Mouse (Mus musculus) forebrain, embryonic 14.5 days (tissue): ENCODE results near the gene Atrn. TPM values are rescaled to one million over a fixed set of nuclear protein-coding genes. Genes with fewer than 3 reads are reported as not detected.

Experiments used
- ATAC-seq: fragments of 200-750 bp; cut with Nextera tagmentation; 2 replicates; pipeline ENCODE4 v1.8.0; 2017; ENCODE audit warnings: mild to moderate bottlenecking, moderate library complexity
- DNase-seq: peaks from one replicate; pipeline ENCODE4 v3.0.0-alpha.2; 2015; ENCODE audit warnings: low spot score
- H3K27ac ChIP-seq: fragments of 300-500 bp; sonication (generic); 2 replicates; pipeline ENCODE4 v1.5.1; 2014; ENCODE audit warnings: low read depth, mild to moderate bottlenecking, control low read depth, low read length, moderate library complexity
- H3K27me3 ChIP-seq: fragments of 300-500 bp; sonication (generic); replicated peaks from 2 replicates; pipeline ENCODE4 v1.6.1; 2014; ENCODE audit warnings: low read length, control low read depth, mixed read lengths; ENCODE audit not compliant: control insufficient read depth, insufficient read depth
- H3K36me3 ChIP-seq: fragments of 300-500 bp; sonication (generic); 2 replicates; pipeline ENCODE4 v1.6.1; 2014; ENCODE audit warnings: low read length, control low read depth; ENCODE audit not compliant: control insufficient read depth, insufficient read depth
- H3K4me1 ChIP-seq: fragments of 300-500 bp; sonication (generic); 2 replicates; pipeline ENCODE4 v1.6.1; 2014; ENCODE audit warnings: antibody characterized with exemption, low read length, control low read depth; ENCODE audit not compliant: control insufficient read depth, insufficient read depth
- H3K4me2 ChIP-seq: fragments of 300-500 bp; sonication (generic); 2 replicates; pipeline ENCODE4 v1.6.1; 2014; ENCODE audit warnings: mild to moderate bottlenecking, control low read depth, low read length
- H3K4me3 ChIP-seq: fragments of 300-500 bp; sonication (generic); 2 replicates; pipeline ENCODE4 v1.5.1; 2014; ENCODE audit warnings: low read depth, low read length, control low read depth
- H3K9ac ChIP-seq: fragments of 300-500 bp; sonication (generic); 2 replicates; pipeline ENCODE4 v1.6.1; 2014; ENCODE audit warnings: mild to moderate bottlenecking, low read length, control low read depth, moderate library complexity
- H3K9me3 ChIP-seq: fragments of 300-500 bp; sonication (generic); replicated peaks from 2 replicates; pipeline ENCODE4 v1.6.1; 2016; ENCODE audit warnings: low read length, control low read depth, mixed read lengths; ENCODE audit not compliant: control insufficient read depth
- whole genome bisulfite sequencing: fragments of 180-500 bp; shearing (Covaris S2); extraction: QIAGEN DNeasy Blood & Tissue Kit; methylation state at CpG from one replicate; pipeline ENCODE4 v1.1.7; 2014; 5-methylcytosine and 5-hydroxymethylcytosine counted together
- polyA plus RNA-seq: library from polyadenylated mRNA; unstranded; fragments of >200 nt; fragmentation: Nextera tagmentation; extraction: Ambion mirVana; gene quantifications from 2 replicates; pipeline ENCODE4 v1.2.1, GENCODE M21; 2014

Atrn gene
- polyA plus RNA-seq, 1 experiment from 2014 or later = 11.3 TPM

- under 1% methylated on average over 45 of the region's 45 CpGs for WGBS
- H3K27ac ChIP-seq = no peak overlapping the region
- H3K4me1 ChIP-seq = peaks cover 3% of the 10 kb centered on the region; the same call in 1 of the 2 replicates
- H3K4me2 ChIP-seq = peak overlapping the region; percentile 45
- peak overlapping the region; percentile 36 for H3K9ac ChIP-seq
- peak; percentile 24 for DNase-seq
- H3K4me3 ChIP-seq = peak overlapping the region; percentile 20
- no peak for ATAC-seq
- H3K9me3 ChIP-seq = no peaks in the 10 kb centered on the region
- H3K36me3 ChIP-seq = no peaks in the 10 kb centered on the region
- H3K27me3 ChIP-seq = peaks cover 40% of the 10 kb centered on the region
Measured at GRCm38 (mm10) chr2:131053851-131054645, 147.8 kb downstream of the Atrn start.

- 2% methylated on average over 21 of the region's 21 CpGs for WGBS
- ATAC-seq = no peak
- Histone ChIP-seq H3K4me1 (peaks cover 3% of the 10 kb centered on the region; the same call in 1 of the 2 replicates), H3K9ac (peak overlapping the region; percentile 36), H3K4me2 (peak overlapping the region; percentile 45), H3K27me3 (peaks cover 40% of the 10 kb centered on the region), H3K27ac (no peak overlapping the region), H3K4me3 (peak overlapping the region; percentile 20), H3K36me3 (no peaks in the 10 kb centered on the region), H3K9me3 (no peaks in the 10 kb centered on the region)
- DNase-seq = no peak
Measured at GRCm38 (mm10) chr2:131054646-131055264, 148.5 kb downstream of the Atrn start.

GRCm38 (mm10) chr2:131055631-131056030 is 149.3 kb downstream of the Atrn start:
- 8% methylated on average over 10 of the region's 10 CpGs for WGBS
- Histone ChIP-seq H3K4me2 (no peak overlapping the region), H3K27me3 (peaks cover 40% of the 10 kb centered on the region), H3K9me3 (no peaks in the 10 kb centered on the region), H3K36me3 (no peaks in the 10 kb centered on the region), H3K4me3 (no peak overlapping the region), H3K4me1 (peaks cover 3% of the 10 kb centered on the region; the same call in 1 of the 2 replicates), H3K9ac (no peak overlapping the region), H3K27ac (no peak overlapping the region)
- ATAC-seq (peak; percentile 36; the same call in 1 of the 2 replicates), DNase-seq (peak; percentile 51)

- Histone ChIP-seq H3K4me2 (no peak overlapping the region), H3K27me3 (peaks cover 40% of the 10 kb centered on the region), H3K9me3 (no peaks in the 10 kb centered on the region), H3K4me1 (peaks cover 3% of the 10 kb centered on the region; the same call in 1 of the 2 replicates), H3K9ac (no peak overlapping the region), H3K4me3 (no peak overlapping the region), H3K27ac (no peak overlapping the region), H3K36me3 (no peaks in the 10 kb centered on the region)
- ATAC-seq = peak; percentile 58; the same call in 1 of the 2 replicates
- 2% methylated on average over 10 of the region's 10 CpGs for WGBS
- peak; percentile 46 for DNase-seq
Measured at GRCm38 (mm10) chr2:131056191-131056590, 149.9 kb downstream of the Atrn start.

- no peak overlapping the region for H3K9ac ChIP-seq
- H3K27me3 ChIP-seq = peaks cover 32% of the 10 kb centered on the region
- WGBS = 94% methylated on average over 8 of the region's 8 CpGs
Measured at GRCm38 (mm10) chr2:131058672-131059071, 152.4 kb downstream of the Atrn start.

GRCm38 (mm10) chr2:131059377-131059776 is 153.1 kb downstream of the Atrn start:
- Histone ChIP-seq H3K27ac (no peak overlapping the region), H3K4me3 (no peak overlapping the region), H3K9ac (no peak overlapping the region), H3K4me2 (no peak overlapping the region), H3K4me1 (no peaks in the 10 kb centered on the region; the same call in 1 of the 2 replicates), H3K9me3 (no peaks in the 10 kb centered on the region), H3K36me3 (no peaks in the 10 kb centered on the region), H3K27me3 (peaks cover 25% of the 10 kb centered on the region)
- peak; percentile 37 for DNase-seq
- no peak for ATAC-seq
- 28% methylated on average over 1 of the region's 1 CpGs for WGBS

More at GRCm38 (mm10) chr2:131058672-131059071, 152.4 kb downstream of the Atrn start:
- peaks cover 3% of the 10 kb centered on the region; the same call in 1 of the 2 replicates for H3K4me1 ChIP-seq
- DNase-seq (no peak), ATAC-seq (no peak)
- no peak overlapping the region for H3K4me2 ChIP-seq
- no peaks in the 10 kb centered on the region for H3K36me3 ChIP-seq
- H3K27ac ChIP-seq = no peak overlapping the region
- no peaks in the 10 kb centered on the region for H3K9me3 ChIP-seq
- H3K4me3 ChIP-seq = no peak overlapping the region

- no peaks in the 10 kb centered on the region for H3K9me3 ChIP-seq
- H3K27me3 ChIP-seq = peaks cover 19% of the 10 kb centered on the region
- no peak overlapping the region for H3K4me3 ChIP-seq
- H3K27ac ChIP-seq = no peak overlapping the region
- no peak for DNase-seq
- no peaks in the 10 kb centered on the region for H3K36me3 ChIP-seq
- no peak for ATAC-seq
- H3K4me1 ChIP-seq = no peaks in the 10 kb centered on the region; the same call in 1 of the 2 replicates
- H3K9ac ChIP-seq = no peak overlapping the region
- H3K4me2 ChIP-seq = no peak overlapping the region
- 68% methylated on average over 9 of the region's 9 CpGs for WGBS
Measured at GRCm38 (mm10) chr2:131059781-131060540, 153.7 kb downstream of the Atrn start.

GRCm38 (mm10) chr2:131060784-131061183 is 154.5 kb downstream of the Atrn start:
- Histone ChIP-seq H3K4me1 (no peaks in the 10 kb centered on the region; the same call in 1 of the 2 replicates), H3K27me3 (peaks cover 11% of the 10 kb centered on the region), H3K36me3 (no peaks in the 10 kb centered on the region), H3K4me2 (no peak overlapping the region), H3K4me3 (no peak overlapping the region), H3K27ac (no peak overlapping the region), H3K9ac (no peak overlapping the region), H3K9me3 (no peaks in the 10 kb centered on the region)
- no peak for ATAC-seq
- 69% methylated on average over 6 of the region's 6 CpGs for WGBS
- no peak for DNase-seq
